Mouse (Mus musculus): Measurements from ENCODE around the gene Kif1b. TPM values are rescaled to one million over a fixed set of nuclear protein-coding genes. Genes with fewer than 3 reads are reported as not detected.
"Not testable (repeated sequence)": the region's sequence is repeated elsewhere in the genome, so short reads cannot be mapped to it uniquely, and the experiment has no call there.

The Kif1b gene
- polyA plus RNA-seq, 1 experiment, result 10.1 TPM

DNA sequence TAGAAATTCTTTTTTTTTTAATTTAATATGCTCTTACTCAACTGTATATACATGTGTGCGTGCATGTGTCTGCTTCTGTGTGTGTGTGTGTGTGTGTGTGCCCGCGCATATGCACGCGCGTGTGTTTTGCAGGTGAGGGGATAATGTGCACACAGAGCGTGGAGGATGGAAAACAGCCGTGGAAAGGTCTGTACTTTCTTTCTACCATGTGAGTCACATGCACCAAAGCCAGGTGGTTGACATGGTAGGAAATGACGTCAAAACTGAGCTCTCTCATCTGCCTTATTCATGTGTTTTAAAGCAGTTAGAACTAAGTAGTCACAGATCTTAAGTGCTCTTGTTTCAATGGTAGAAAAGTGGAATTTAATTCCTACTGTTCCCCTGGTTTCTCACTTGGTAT, 91.5 kb downstream of the Kif1b start:
- Histone ChIP-seq H3K36me3 (ENCODE audit: control insufficient read depth, insufficient read depth) (peaks cover 36% of the 10 kb centered on the region), H3K79me2 (ENCODE audit: control insufficient read depth, insufficient read depth) (no peaks in the 10 kb centered on the region), H3K27me3 (ENCODE audit: control insufficient read depth, insufficient read depth, insufficient read length) (no peaks in the 10 kb centered on the region), H3ac (ENCODE audit: control insufficient read depth, insufficient read length, low read depth) (no peak overlapping the region), H3K79me3 (ENCODE audit: low read depth) (no peaks in the 10 kb centered on the region), H3K4me3 (ENCODE audit: insufficient read depth, poor library complexity, severe bottlenecking) (no peak overlapping the region)
- no peak for TF ChIP-seq USF1 (IDR thresholded peaks at IDR 0.05; ENCODE audit: low read depth)
- TF ChIP-seq MAX (IDR thresholded peaks at IDR 0.05), result no peak
- no peak for TF ChIP-seq MYOG (IDR thresholded peaks at IDR 0.05; ENCODE audit: control insufficient read depth, extremely low read depth, insufficient read length)
- no peak for TF ChIP-seq CEBPB (IDR thresholded peaks at IDR 0.05; ENCODE audit: low read depth)
- no peak for TF ChIP-seq CTCF (IDR thresholded peaks at IDR 0.05; ENCODE audit: control insufficient read depth, insufficient read depth, insufficient read length)
- no peak for TF ChIP-seq MYOD1 (IDR thresholded peaks at IDR 0.05; ENCODE audit: control insufficient read depth, insufficient read length, low read depth)
- TF ChIP-seq FOSL1 (IDR thresholded peaks at IDR 0.05; ENCODE audit: insufficient read depth, low read length, poor library complexity, severe bottlenecking), result no peak

DNA sequence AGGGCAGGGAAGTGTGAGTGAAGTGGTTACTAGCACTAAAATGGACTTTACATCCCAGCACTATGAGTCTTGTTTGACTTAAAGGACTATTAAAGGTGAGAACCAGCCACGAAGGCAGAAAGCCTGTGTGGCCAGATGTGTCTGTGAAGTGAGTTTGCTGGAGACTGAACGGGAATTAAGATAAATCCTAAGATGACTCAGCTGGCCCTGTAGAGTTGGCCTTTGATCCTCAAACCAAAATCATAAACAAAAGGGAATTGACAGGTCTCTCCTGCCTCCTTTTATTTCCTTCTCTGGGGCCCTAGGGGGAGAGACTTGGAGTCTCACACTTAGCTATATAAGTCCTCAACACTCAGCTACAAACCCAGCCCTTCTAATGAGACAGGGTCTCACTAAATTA, 92.1 kb downstream of the Kif1b start:
- no peaks in the 10 kb centered on the region for H3K79me2 ChIP-seq (ENCODE audit: control insufficient read depth, insufficient read depth)
- H3K4me3 ChIP-seq (ENCODE audit: insufficient read depth, poor library complexity, severe bottlenecking), result no peak overlapping the region
- no peak for TF ChIP-seq USF1 (IDR thresholded peaks at IDR 0.05; ENCODE audit: low read depth)
- TF ChIP-seq MYOD1 (IDR thresholded peaks at IDR 0.05; ENCODE audit: control insufficient read depth, insufficient read length, low read depth), result no peak
- no peak for TF ChIP-seq CEBPB (IDR thresholded peaks at IDR 0.05; ENCODE audit: low read depth)
- no peak for TF ChIP-seq MYOG (IDR thresholded peaks at IDR 0.05; ENCODE audit: control insufficient read depth, extremely low read depth, insufficient read length)
- no peak for TF ChIP-seq FOSL1 (IDR thresholded peaks at IDR 0.05; ENCODE audit: insufficient read depth, low read length, poor library complexity, severe bottlenecking)
- TF ChIP-seq MAX (IDR thresholded peaks at IDR 0.05), result no peak
- no peak for TF ChIP-seq CTCF (IDR thresholded peaks at IDR 0.05; ENCODE audit: control insufficient read depth, insufficient read depth, insufficient read length)
- H3K27me3 ChIP-seq (ENCODE audit: control insufficient read depth, insufficient read depth, insufficient read length), result no peaks in the 10 kb centered on the region
- peaks cover 38% of the 10 kb centered on the region for H3K36me3 ChIP-seq (ENCODE audit: control insufficient read depth, insufficient read depth)
- no peak overlapping the region for H3ac ChIP-seq (ENCODE audit: control insufficient read depth, insufficient read length, low read depth)
- H3K79me3 ChIP-seq (ENCODE audit: low read depth), result no peaks in the 10 kb centered on the region

DNA sequence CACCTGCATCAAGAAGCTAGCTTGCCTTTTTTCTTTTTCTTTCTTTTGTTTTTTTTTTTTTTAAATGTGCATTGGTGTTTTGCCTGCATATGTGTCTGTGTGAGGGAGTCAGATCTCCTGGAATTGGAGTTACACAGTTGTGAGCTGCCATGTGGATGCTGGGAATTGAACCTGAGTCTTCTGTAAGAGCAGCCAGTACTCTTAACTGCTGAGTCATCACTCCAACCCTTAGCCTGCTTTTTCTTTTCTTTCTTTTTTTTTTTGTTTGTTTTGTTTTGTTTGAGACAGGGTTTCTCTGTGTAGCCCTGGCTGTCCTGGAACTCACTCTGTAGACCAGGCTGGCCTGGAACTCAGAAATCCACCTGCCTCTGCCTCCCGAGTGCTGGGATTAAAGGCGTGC, 93.0 kb downstream of the Kif1b start:
- peaks cover 36% of the 10 kb centered on the region for H3K36me3 ChIP-seq (ENCODE audit: control insufficient read depth, insufficient read depth)
- H3K79me2 ChIP-seq (ENCODE audit: control insufficient read depth, insufficient read depth); H3K27me3 ChIP-seq (ENCODE audit: control insufficient read depth, insufficient read depth, insufficient read length); H3K79me3 ChIP-seq (ENCODE audit: low read depth); H3K4me3 ChIP-seq (ENCODE audit: insufficient read depth, poor library complexity, severe bottlenecking); H3ac ChIP-seq (ENCODE audit: control insufficient read depth, insufficient read length, low read depth): not testable (repeated sequence)

DNA sequence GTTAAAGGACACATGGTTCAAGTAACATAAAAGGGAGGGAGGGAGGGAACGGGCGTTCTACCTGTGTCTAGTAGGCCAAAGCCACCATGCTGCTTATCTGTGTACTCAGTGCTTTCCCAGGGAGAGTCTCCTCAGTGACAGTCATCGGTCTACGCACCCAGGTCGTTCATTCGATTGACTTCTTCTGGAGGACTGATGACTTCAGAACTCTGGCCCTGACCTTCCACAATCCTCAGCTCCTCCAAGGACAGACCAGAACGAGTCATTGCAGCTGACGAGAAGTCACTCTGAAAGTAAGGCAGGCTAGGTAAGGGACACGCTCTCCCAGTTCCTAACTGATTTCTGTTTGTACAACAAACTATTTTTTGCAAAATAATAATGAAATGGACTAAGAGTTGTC, 94.0 kb downstream of the Kif1b start:
- H3K36me3 ChIP-seq (ENCODE audit: control insufficient read depth, insufficient read depth), result peaks cover 36% of the 10 kb centered on the region
- TF ChIP-seq MYOG (IDR thresholded peaks at IDR 0.05; ENCODE audit: control insufficient read depth, extremely low read depth, insufficient read length) (no peak), USF1 (IDR thresholded peaks at IDR 0.05; ENCODE audit: low read depth) (no peak), CTCF (IDR thresholded peaks at IDR 0.05; ENCODE audit: control insufficient read depth, insufficient read depth, insufficient read length) (no peak), CEBPB (IDR thresholded peaks at IDR 0.05; ENCODE audit: low read depth) (no peak), MYOD1 (IDR thresholded peaks at IDR 0.05; ENCODE audit: control insufficient read depth, insufficient read length, low read depth) (no peak), MAX (IDR thresholded peaks at IDR 0.05) (no peak), FOSL1 (IDR thresholded peaks at IDR 0.05; ENCODE audit: insufficient read depth, low read length, poor library complexity, severe bottlenecking) (no peak)

DNA sequence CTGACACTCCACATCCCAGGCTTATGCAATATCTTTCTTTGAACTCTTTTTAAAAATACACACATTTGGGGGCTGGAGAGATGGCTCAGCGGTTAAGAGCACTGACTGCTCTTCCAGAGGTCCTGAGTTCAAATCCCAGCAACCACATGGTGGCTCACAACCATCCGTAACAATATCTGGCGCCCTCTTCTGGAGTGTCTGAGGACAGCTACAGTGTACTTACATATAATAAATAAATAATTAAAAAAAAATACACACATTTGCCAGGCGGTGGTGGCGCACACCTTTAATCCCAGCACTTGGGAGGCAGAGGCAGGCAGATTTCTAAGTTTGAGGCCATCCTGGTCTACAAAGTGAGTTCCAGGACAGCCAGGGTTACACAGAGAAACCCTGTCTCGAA, 96.1 kb downstream of the Kif1b start:
- not testable (repeated sequence) for H3ac ChIP-seq (ENCODE audit: control insufficient read depth, insufficient read length, low read depth); H3K79me2 ChIP-seq (ENCODE audit: control insufficient read depth, insufficient read depth); H3K27me3 ChIP-seq (ENCODE audit: control insufficient read depth, insufficient read depth, insufficient read length); H3K79me3 ChIP-seq (ENCODE audit: low read depth); H3K4me3 ChIP-seq (ENCODE audit: insufficient read depth, poor library complexity, severe bottlenecking)
- H3K36me3 ChIP-seq (ENCODE audit: control insufficient read depth, insufficient read depth), result peaks cover 36% of the 10 kb centered on the region

More for the DNA sequence above, 94.0 kb downstream of the Kif1b start:
- Histone ChIP-seq H3ac (ENCODE audit: control insufficient read depth, insufficient read length, low read depth) (no peak overlapping the region), H3K27me3 (ENCODE audit: control insufficient read depth, insufficient read depth, insufficient read length) (no peaks in the 10 kb centered on the region), H3K79me2 (ENCODE audit: control insufficient read depth, insufficient read depth) (no peaks in the 10 kb centered on the region), H3K4me3 (ENCODE audit: insufficient read depth, poor library complexity, severe bottlenecking) (no peak overlapping the region), H3K79me3 (ENCODE audit: low read depth) (no peaks in the 10 kb centered on the region)

DNA sequence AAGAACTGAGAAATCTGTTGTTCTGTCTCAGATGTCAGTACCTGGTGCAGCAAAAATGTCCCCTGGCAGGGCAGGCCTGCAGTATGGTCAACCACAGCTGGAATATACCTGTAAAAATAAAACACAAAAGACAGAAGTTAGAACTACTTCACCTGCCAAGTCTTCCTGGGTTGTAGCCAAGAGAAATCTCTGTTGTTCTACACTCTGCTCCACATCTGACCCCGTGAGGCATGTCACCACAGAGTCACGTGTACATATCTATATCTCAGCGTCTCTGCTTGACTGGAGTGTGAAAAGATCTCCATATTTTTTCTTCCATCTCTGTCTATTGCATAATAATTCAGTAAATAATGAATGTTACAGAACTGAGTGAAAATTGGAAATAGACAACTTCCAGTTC, 105.0 kb downstream of the Kif1b start:
- H3K27me3 ChIP-seq (ENCODE audit: control insufficient read depth, insufficient read depth, insufficient read length), result no peaks in the 10 kb centered on the region
- TF ChIP-seq USF1 (IDR thresholded peaks at IDR 0.05; ENCODE audit: low read depth) (no peak), CTCF (IDR thresholded peaks at IDR 0.05; ENCODE audit: control insufficient read depth, insufficient read depth, insufficient read length) (no peak), CEBPB (IDR thresholded peaks at IDR 0.05; ENCODE audit: low read depth) (no peak), MAX (IDR thresholded peaks at IDR 0.05) (no peak), MYOG (IDR thresholded peaks at IDR 0.05; ENCODE audit: control insufficient read depth, extremely low read depth, insufficient read length) (no peak), MYOD1 (IDR thresholded peaks at IDR 0.05; ENCODE audit: control insufficient read depth, insufficient read length, low read depth) (no peak), FOSL1 (IDR thresholded peaks at IDR 0.05; ENCODE audit: insufficient read depth, low read length, poor library complexity, severe bottlenecking) (no peak)
- H3K79me3 ChIP-seq (ENCODE audit: low read depth), result no peaks in the 10 kb centered on the region
- H3K4me3 ChIP-seq (ENCODE audit: insufficient read depth, poor library complexity, severe bottlenecking), result no peak overlapping the region
- H3K79me2 ChIP-seq (ENCODE audit: control insufficient read depth, insufficient read depth), result no peaks in the 10 kb centered on the region
- no peak overlapping the region for H3ac ChIP-seq (ENCODE audit: control insufficient read depth, insufficient read length, low read depth)
- peaks cover 17% of the 10 kb centered on the region for H3K36me3 ChIP-seq (ENCODE audit: control insufficient read depth, insufficient read depth)

Measured in C2C12 (cell line).